Mouse (Mus musculus) lung, embryonic 15.5 days (tissue): Measurements from ENCODE around the gene Cnr2. TPM values are rescaled to one million over a fixed set of nuclear protein-coding genes. Genes with fewer than 3 reads are reported as not detected.
A peak's percentile ranks its signal among the peaks of the same experiment; 100 is the strongest.

Source experiments
- ATAC-seq: fragments of 200-750 bp; cut with Nextera tagmentation; 2 replicates; pipeline ENCODE4 v1.8.0; 2017; ENCODE audit warnings: moderate number of reproducible peaks, borderline replicate concordance; ENCODE audit not compliant: low FRiP score, low TSS enrichment; ENCODE audit errors: extremely low read depth
- H3K27ac ChIP-seq: fragments of 300-500 bp; sonication (generic); 2 replicates; pipeline ENCODE4 v1.5.1; 2015; ENCODE audit warnings: moderate library complexity, mild to moderate bottlenecking, inconsistent platforms
- H3K27me3 ChIP-seq: fragments of 300-500 bp; sonication (generic); 2 replicates; pipeline ENCODE4 v1.6.1; 2015; ENCODE audit warnings: inconsistent platforms
- H3K36me3 ChIP-seq: fragments of 300-500 bp; sonication (generic); 2 replicates; pipeline ENCODE4 v1.6.1; 2015; ENCODE audit warnings: inconsistent platforms
- H3K4me1 ChIP-seq: fragments of 300-500 bp; sonication (generic); 2 replicates; pipeline ENCODE4 v1.6.1; 2015; ENCODE audit warnings: inconsistent platforms
- H3K4me2 ChIP-seq: fragments of 300-500 bp; sonication (generic); 2 replicates; pipeline ENCODE4 v1.6.1; 2015; ENCODE audit warnings: inconsistent platforms, mild to moderate bottlenecking, moderate library complexity
- H3K4me3 ChIP-seq: fragments of 300-500 bp; sonication (generic); 2 replicates; pipeline ENCODE4 v1.5.1; 2015; ENCODE audit warnings: mild to moderate bottlenecking, inconsistent platforms
- H3K9ac ChIP-seq: fragments of 300-500 bp; sonication (generic); 2 replicates; pipeline ENCODE4 v1.6.1; 2015; ENCODE audit warnings: inconsistent platforms
- H3K9me3 ChIP-seq: fragments of 300-500 bp; sonication (generic); 2 replicates; pipeline ENCODE4 v1.6.1; 2016; ENCODE audit warnings: inconsistent platforms
- WGBS: fragments of 180-500 bp; shearing (Covaris S2); methylation state at CpG from one replicate; pipeline ENCODE4 v1.1.7; 2015; 5-methylcytosine and 5-hydroxymethylcytosine counted together
- polyA plus RNA-seq: library from polyadenylated mRNA; unstranded; fragments of >200 nt; fragmentation: Nextera tagmentation; extraction: Ambion mirVana; gene quantifications from 2 replicates; pipeline ENCODE4 v1.2.1, GENCODE M21; 2015

Gene Cnr2
- polyA plus RNA-seq, 1 experiment from 2014 or later = 0.80 TPM

DNA sequence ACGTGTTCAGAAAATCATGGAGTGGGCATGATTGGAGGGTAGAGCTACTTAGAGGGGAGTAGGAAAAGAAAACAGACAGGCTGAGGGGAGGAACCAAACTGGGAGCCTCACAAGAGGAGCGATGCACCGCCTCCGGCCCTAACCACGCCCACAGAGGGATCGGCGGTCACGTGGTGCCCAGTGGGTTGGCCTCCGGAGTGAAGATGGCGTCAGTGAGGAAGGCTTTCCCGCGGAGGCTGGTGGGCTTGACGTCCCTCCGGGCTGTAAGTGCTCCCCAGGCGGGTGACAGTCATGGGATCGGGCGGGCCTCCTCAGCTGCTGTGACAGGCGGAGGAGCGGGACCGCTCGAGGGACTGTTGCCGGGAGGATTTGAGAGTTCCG lies 51.1 kb downstream of the Cnr2 start, which contains the start of gene Hmgcl:
TSS of gene Hmgcl (plus strand) at position 171 of the 381 bp plus-strand sequence.
- under 1% methylated on average over 23 of the region's 23 CpGs for WGBS
- peak; percentile 94 for ATAC-seq

DNA sequence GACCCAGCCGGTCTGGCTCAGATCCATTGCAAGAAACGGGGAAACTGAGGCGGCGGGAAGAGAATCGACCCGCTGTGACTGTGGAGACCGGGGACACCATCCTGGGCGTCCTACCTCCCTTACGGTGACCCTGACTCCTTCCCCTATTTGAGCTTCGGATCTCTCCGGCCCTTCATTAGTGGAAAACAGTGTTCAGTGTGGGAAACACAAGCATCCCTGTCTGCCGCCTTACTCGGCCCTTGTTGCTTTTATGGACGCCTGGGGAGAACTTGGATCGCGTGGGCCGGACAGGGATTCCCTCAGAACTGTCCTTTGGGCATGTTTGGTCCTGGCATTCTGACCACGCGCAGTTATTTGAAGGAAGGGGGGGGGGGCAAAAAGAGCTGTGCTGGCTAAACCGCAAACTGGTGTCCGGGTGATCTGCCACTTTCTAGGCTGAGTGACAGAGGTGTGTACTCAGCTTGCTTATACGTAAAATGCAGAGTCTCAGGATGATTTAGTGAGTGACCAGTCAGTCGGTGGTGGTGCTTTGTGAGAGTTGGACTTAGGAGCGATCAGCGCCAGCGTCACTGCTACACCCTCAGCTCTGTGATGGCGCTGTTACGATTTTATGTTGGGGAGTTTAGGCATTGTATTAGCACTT lies 51.6 kb downstream of the Cnr2 start:
- H3K9me3 ChIP-seq = no peaks in the 10 kb centered on the region
- H3K4me2 ChIP-seq = peak overlapping the region; percentile 85
- H3K4me1 ChIP-seq = peaks cover 29% of the 10 kb centered on the region
- H3K9ac ChIP-seq = peak overlapping the region; percentile 64
- H3K36me3 ChIP-seq = peaks cover 11% of the 10 kb centered on the region
- H3K27me3 ChIP-seq = no peaks in the 10 kb centered on the region
- peak overlapping the region; percentile 65 for H3K27ac ChIP-seq
- 2% methylated on average over 28 of the region's 28 CpGs for WGBS
- ATAC-seq = peak; percentile 30
- peak overlapping the region; percentile 79 for H3K4me3 ChIP-seq

More for the DNA sequence above, 51.1 kb downstream of the Cnr2 start, which contains the start of gene Hmgcl:
- Histone ChIP-seq H3K9me3 (no peaks in the 10 kb centered on the region), H3K4me3 (peak within 1 kb of the TSS; percentile 79), H3K27me3 (no peaks in the 10 kb centered on the region), H3K27ac (peak within 1 kb of the TSS; percentile 65), H3K36me3 (peaks cover 6% of the 10 kb centered on the region; the same call in 1 of the 2 replicates), H3K4me2 (peak within 1 kb of the TSS; percentile 85), H3K9ac (peak within 1 kb of the TSS; percentile 64), H3K4me1 (peaks cover 29% of the 10 kb centered on the region)

- Histone ChIP-seq H3K9ac (no peak overlapping the region), H3K27me3 (no peaks in the 10 kb centered on the region), H3K9me3 (no peaks in the 10 kb centered on the region), H3K4me3 (no peak overlapping the region), H3K27ac (no peak overlapping the region), H3K4me2 (no peak overlapping the region), H3K4me1 (peaks cover 29% of the 10 kb centered on the region), H3K36me3 (peaks cover 19% of the 10 kb centered on the region)
- no peak for ATAC-seq
- 85% methylated on average over 8 of the region's 8 CpGs for WGBS
These were observed 52.9 kb downstream of the Cnr2 start for GRCm38 (mm10) chr4:135948142-135948541.

DNA sequence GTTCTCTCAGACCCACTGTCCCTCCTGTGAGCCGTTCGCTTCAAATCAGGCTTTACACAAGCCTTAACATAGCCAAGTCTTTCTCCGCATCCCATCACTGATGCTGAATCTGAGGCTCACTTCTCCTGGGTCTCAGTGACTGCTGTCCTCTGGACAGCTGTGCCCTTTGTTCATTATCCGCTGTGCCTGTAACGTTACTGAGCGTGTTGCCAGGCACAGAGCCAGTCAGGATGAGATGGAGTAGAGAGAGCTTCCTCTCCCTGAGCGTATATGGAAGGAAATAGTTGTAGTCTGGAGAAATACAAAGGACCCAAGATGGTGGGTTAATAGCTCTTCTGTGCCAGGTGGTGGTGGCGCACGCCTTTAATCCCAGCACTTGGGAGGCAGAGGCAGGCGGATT lies 54.3 kb downstream of the Cnr2 start:
- H3K36me3 ChIP-seq = peaks cover 19% of the 10 kb centered on the region
- WGBS = 69% methylated on average over 10 of the region's 10 CpGs
- no peaks in the 10 kb centered on the region for H3K27me3 ChIP-seq
- H3K4me3 ChIP-seq = no peak overlapping the region
- H3K27ac ChIP-seq = 0 out of 2 replicates have a peak overlapping the region, but pooled peaks have one; percentile 17
- H3K4me2 ChIP-seq = no peak overlapping the region
- H3K9ac ChIP-seq = no peak overlapping the region
- peaks cover 23% of the 10 kb centered on the region for H3K4me1 ChIP-seq
- no peak for ATAC-seq
- H3K9me3 ChIP-seq = no peaks in the 10 kb centered on the region

DNA sequence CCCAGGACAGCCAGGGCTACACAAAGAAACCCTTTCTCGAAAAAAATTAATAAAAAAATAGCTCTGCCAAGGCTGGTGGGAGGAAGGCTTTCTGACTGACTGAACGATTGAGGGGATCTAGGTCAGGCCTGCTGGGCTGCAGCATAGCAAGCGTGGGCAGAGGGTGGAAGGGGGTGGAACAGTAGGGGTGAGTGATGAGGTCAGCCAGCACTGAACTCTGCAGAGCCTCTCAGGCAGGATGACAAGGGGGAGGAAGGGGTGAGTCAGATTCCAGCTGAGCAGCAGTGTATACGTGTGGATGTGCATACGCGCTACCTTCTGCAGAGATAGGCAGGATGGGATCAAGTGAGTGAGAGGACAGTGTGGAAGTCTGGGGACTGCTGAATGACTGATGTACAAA lies 54.7 kb downstream of the Cnr2 start:
- Histone ChIP-seq H3K4me3 (no peak overlapping the region), H3K27me3 (no peaks in the 10 kb centered on the region), H3K9ac (no peak overlapping the region), H3K4me2 (no peak overlapping the region), H3K27ac (0 out of 2 replicates have a peak overlapping the region, but pooled peaks have one; percentile 17), H3K4me1 (peaks cover 23% of the 10 kb centered on the region), H3K36me3 (peaks cover 23% of the 10 kb centered on the region), H3K9me3 (no peaks in the 10 kb centered on the region)
- 0 out of 2 replicates have a peak, but pooled peaks have one; percentile 12 for ATAC-seq
- 50% methylated on average over 6 of the region's 6 CpGs for WGBS

DNA sequence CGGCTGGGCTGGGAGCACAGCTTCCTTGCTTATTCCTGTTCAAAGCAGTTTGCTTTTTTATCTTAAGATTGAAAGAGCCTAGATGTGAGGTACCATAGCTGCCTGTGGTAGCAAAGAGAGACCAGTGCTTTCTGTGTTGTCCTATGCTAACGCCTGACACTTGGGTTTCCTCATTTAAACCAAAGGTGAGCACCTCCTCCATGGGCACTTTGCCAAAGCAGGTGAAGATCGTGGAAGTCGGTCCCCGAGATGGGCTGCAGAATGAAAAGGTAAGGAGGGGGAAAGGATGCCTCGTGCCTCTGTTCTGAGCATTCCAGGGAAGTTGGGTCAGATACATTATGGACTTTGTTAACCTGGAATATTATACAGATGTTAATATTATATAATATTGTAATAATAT lies 55.2 kb downstream of the Cnr2 start:
- no peaks in the 10 kb centered on the region for H3K27me3 ChIP-seq
- WGBS = 61% methylated on average over 6 of the region's 6 CpGs
- no peak overlapping the region for H3K4me2 ChIP-seq
- no peak overlapping the region for H3K27ac ChIP-seq
- no peak overlapping the region for H3K9ac ChIP-seq
- no peak for ATAC-seq
- H3K4me3 ChIP-seq = no peak overlapping the region
- H3K9me3 ChIP-seq = no peaks in the 10 kb centered on the region
- H3K4me1 ChIP-seq = peaks cover 23% of the 10 kb centered on the region
- peaks cover 26% of the 10 kb centered on the region for H3K36me3 ChIP-seq

- no peak overlapping the region for H3K4me2 ChIP-seq
- H3K36me3 ChIP-seq = peaks cover 32% of the 10 kb centered on the region
- 93% methylated on average over 3 of the region's 3 CpGs for WGBS
- H3K27me3 ChIP-seq = no peaks in the 10 kb centered on the region
- H3K9ac ChIP-seq = no peak overlapping the region
- H3K27ac ChIP-seq = no peak overlapping the region
- H3K9me3 ChIP-seq = no peaks in the 10 kb centered on the region
- ATAC-seq = no peak
- H3K4me1 ChIP-seq = peaks cover 18% of the 10 kb centered on the region
- no peak overlapping the region for H3K4me3 ChIP-seq
These were observed 56.3 kb downstream of the Cnr2 start for GRCm38 (mm10) chr4:135951505-135951904.

GRCm38 (mm10) chr4:135953179-135953578 lies 58.0 kb downstream of the Cnr2 start:
- Histone ChIP-seq H3K27ac (no peak overlapping the region), H3K36me3 (peaks cover 32% of the 10 kb centered on the region), H3K4me2 (no peak overlapping the region), H3K27me3 (no peaks in the 10 kb centered on the region), H3K4me1 (peaks cover 11% of the 10 kb centered on the region; the same call in 1 of the 2 replicates), H3K9me3 (no peaks in the 10 kb centered on the region), H3K9ac (no peak overlapping the region), H3K4me3 (no peak overlapping the region)
- no peak for ATAC-seq
- WGBS = 82% methylated on average over 3 of the region's 3 CpGs

DNA sequence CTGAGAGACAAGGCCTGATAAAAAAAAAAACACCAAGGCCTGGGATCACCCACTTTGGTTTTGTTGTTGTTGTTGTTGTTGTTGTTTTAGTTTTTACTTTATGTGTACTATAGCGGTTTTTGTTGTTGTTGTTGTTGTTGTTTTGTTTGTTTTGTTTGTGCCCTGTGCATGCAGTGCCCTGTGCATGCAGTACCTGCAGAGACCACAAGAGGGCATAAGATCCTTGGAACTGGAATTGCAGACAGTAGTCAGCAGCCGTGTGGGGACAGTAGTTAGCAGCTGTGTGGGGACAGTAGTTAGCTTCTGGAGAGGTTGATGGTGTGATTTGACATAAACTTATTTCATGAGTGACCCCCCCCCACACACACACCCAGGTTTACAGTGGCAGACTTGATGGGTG lies 59.0 kb downstream of the Cnr2 start:
- Histone ChIP-seq H3K36me3 (peaks cover 34% of the 10 kb centered on the region), H3K27ac (no peak overlapping the region), H3K4me2 (no peak overlapping the region), H3K9me3 (no peaks in the 10 kb centered on the region), H3K27me3 (no peaks in the 10 kb centered on the region), H3K9ac (no peak overlapping the region), H3K4me1 (peaks cover 9% of the 10 kb centered on the region; the same call in 1 of the 2 replicates), H3K4me3 (no peak overlapping the region)
- 15% methylated on average over 2 of the region's 2 CpGs for WGBS
- no peak for ATAC-seq

GRCm38 (mm10) chr4:135955886-135956285 lies 60.7 kb downstream of the Cnr2 start:
- H3K9ac ChIP-seq = no peak overlapping the region
- 74% methylated on average over 9 of the region's 9 CpGs for WGBS
- no peaks in the 10 kb centered on the region for H3K9me3 ChIP-seq
- H3K4me1 ChIP-seq = no peaks in the 10 kb centered on the region
- peaks cover 46% of the 10 kb centered on the region for H3K36me3 ChIP-seq
- H3K4me2 ChIP-seq = no peak overlapping the region
- ATAC-seq = no peak
- H3K27me3 ChIP-seq = no peaks in the 10 kb centered on the region
- H3K4me3 ChIP-seq = no peak overlapping the region
- no peak overlapping the region for H3K27ac ChIP-seq

DNA sequence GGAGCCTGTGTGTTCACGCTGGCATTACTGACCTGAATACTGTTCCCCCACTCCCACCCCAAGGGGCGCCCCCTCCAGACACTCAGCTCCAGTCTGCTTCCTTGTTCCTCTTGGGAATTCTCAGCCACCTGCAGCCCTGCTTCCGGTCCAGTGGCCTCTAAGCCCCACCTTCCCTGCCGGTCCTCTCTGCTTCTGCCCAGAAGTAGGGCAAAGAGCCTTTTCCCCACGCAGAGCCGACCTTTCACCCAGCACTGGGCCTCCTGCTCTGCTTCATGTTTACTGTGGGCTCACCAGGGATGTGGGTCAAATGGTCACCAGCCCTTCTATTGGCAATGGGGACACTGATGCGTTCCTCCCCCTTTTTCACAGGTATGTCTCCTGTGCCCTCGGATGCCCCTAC lies 63.2 kb downstream of the Cnr2 start:
- H3K9ac ChIP-seq = no peak overlapping the region
- H3K27me3 ChIP-seq = no peaks in the 10 kb centered on the region
- no peak overlapping the region for H3K4me3 ChIP-seq
- H3K9me3 ChIP-seq = no peaks in the 10 kb centered on the region
- ATAC-seq = no peak
- H3K36me3 ChIP-seq = peaks cover 29% of the 10 kb centered on the region
- 46% methylated on average over 8 of the region's 8 CpGs for WGBS
- peaks cover 8% of the 10 kb centered on the region; the same call in 1 of the 2 replicates for H3K4me1 ChIP-seq
- H3K4me2 ChIP-seq = no peak overlapping the region
- no peak overlapping the region for H3K27ac ChIP-seq

- no peak overlapping the region for H3K27ac ChIP-seq
- no peak overlapping the region for H3K4me3 ChIP-seq
- ATAC-seq = no peak
- no peak overlapping the region for H3K4me2 ChIP-seq
- peaks cover 17% of the 10 kb centered on the region for H3K4me1 ChIP-seq
- WGBS = 22% methylated on average over 5 of the region's 5 CpGs
- H3K9me3 ChIP-seq = no peaks in the 10 kb centered on the region
- H3K27me3 ChIP-seq = no peaks in the 10 kb centered on the region
- H3K9ac ChIP-seq = no peak overlapping the region
- H3K36me3 ChIP-seq = peaks cover 18% of the 10 kb centered on the region; the same call in 1 of the 2 replicates
These were observed 65.5 kb downstream of the Cnr2 start for GRCm38 (mm10) chr4:135960717-135961116.
